Mouse (Mus musculus) left cerebral cortex, adult 2 months (tissue): ENCODE results near the gene Tmem211. TPM values are rescaled to one million over a fixed set of nuclear protein-coding genes. Genes with fewer than 3 reads are reported as not detected.

Experiments
- DNase-seq, 2 experiments: peaks; one replicate each; pipeline ENCODE4 v3.0.0; 2021 to 2022; ENCODE audit warnings: low spot score in 2 of 2, mixed read lengths in 1 of 2; ENCODE audit errors: extremely low spot score in 1 of 2
- H3K27ac ChIP-seq: fragments of 200-600 bp; 2 replicates; pipeline ENCODE4 v1.8.1; 2022
- H3K4me3 ChIP-seq: fragments of 200-600 bp; 2 replicates; pipeline ENCODE4 v1.8.1; 2022
- CTCF ChIP-seq: fragments of 200-600 bp; IDR thresholded peaks from 2 replicates; pipeline ENCODE4 v1.8.1; 2022; ENCODE audit warnings: antibody characterized with exemption, mild to moderate bottlenecking, moderate library complexity
- intact Hi-C: fragments of 180-260 bp; cut with DNase I; formaldehyde crosslinking; loops from one replicate; pipeline ENCODE4 v1.15.1; 2025
- total RNA-seq, 2 experiments: library from RNA; stranded (reverse); gene quantifications; 2 replicates each; pipeline ENCODE4 v1.2.3; 2021

Tmem211 gene
- total RNA-seq, 2 experiments from 2014 or later = not detected

- no peak for TF ChIP-seq CTCF
- Histone ChIP-seq H3K27ac (no peak overlapping the region), H3K4me3 (no peak overlapping the region)
- DNase-seq = no peak
- intact Hi-C loops = no loop called here
Measured at GRCm38 (mm10) chr5:113230196-113230595, 3.5 kb downstream of the Tmem211 start.

- intact Hi-C loops = no loop called here
Measured at GRCm38 (mm10) chr5:113249263-113249930, 22.7 kb downstream of the Tmem211 start.

GRCm38 (mm10) chr5:113250806-113251205 is 24.1 kb downstream of the Tmem211 start:
- no peak overlapping the region for H3K27ac ChIP-seq
- DNase-seq = no peak
- no peak for TF ChIP-seq CTCF
- intact Hi-C loops = no loop called here
- H3K4me3 ChIP-seq = no peak overlapping the region

More at GRCm38 (mm10) chr5:113249263-113249930, 22.7 kb downstream of the Tmem211 start:
- no peak for TF ChIP-seq CTCF
- Histone ChIP-seq H3K27ac (no peak overlapping the region), H3K4me3 (no peak overlapping the region)
- no peak for DNase-seq

- no peak for DNase-seq
- intact Hi-C loops = no loop called here
- Histone ChIP-seq H3K27ac (no peak overlapping the region), H3K4me3 (no peak overlapping the region)
- TF ChIP-seq CTCF = no peak
Measured at GRCm38 (mm10) chr5:113265637-113266036, 38.9 kb downstream of the Tmem211 start.

GRCm38 (mm10) chr5:113268246-113268645 is 41.5 kb downstream of the Tmem211 start:
- no peak for TF ChIP-seq CTCF
- intact Hi-C loops = no loop called here
- DNase-seq = no peak
- no peak overlapping the region for H3K4me3 ChIP-seq
- no peak overlapping the region for H3K27ac ChIP-seq

GRCm38 (mm10) chr5:113270043-113270442 is 43.3 kb downstream of the Tmem211 start:
- intact Hi-C loops = no loop called here
- peak; percentile 13 for TF ChIP-seq CTCF
- no peak for DNase-seq
- Histone ChIP-seq H3K4me3 (no peak overlapping the region), H3K27ac (no peak overlapping the region)

- no peak overlapping the region for H3K27ac ChIP-seq
- TF ChIP-seq CTCF = no peak
- DNase-seq = peak; percentile 55 to 65
- H3K4me3 ChIP-seq = no peak overlapping the region
- intact Hi-C loops = no loop called here
Measured at GRCm38 (mm10) chr5:113271207-113271811, 44.6 kb downstream of the Tmem211 start.

GRCm38 (mm10) chr5:113275839-113276238 is 49.1 kb downstream of the Tmem211 start:
- Histone ChIP-seq H3K27ac (no peak overlapping the region), H3K4me3 (no peak overlapping the region)
- intact Hi-C loops = no loop called here
- TF ChIP-seq CTCF = no peak
- no peak for DNase-seq

- H3K4me3 ChIP-seq = no peak overlapping the region
- H3K27ac ChIP-seq = no peak overlapping the region
- intact Hi-C loops = no loop called here
- no peak for DNase-seq
- TF ChIP-seq CTCF = no peak
Measured at GRCm38 (mm10) chr5:113280138-113280856, 53.6 kb downstream of the Tmem211 start.

- no peak overlapping the region for H3K27ac ChIP-seq
- DNase-seq = no peak
- intact Hi-C loops = no loop called here
- no peak for TF ChIP-seq CTCF
- no peak overlapping the region for H3K4me3 ChIP-seq
Measured at GRCm38 (mm10) chr5:113281557-113281956, 54.8 kb downstream of the Tmem211 start.

- TF ChIP-seq CTCF = no peak
- no peak overlapping the region for H3K27ac ChIP-seq
- intact Hi-C loops = no loop called here
- no peak overlapping the region for H3K4me3 ChIP-seq
- DNase-seq = no peak
Measured at GRCm38 (mm10) chr5:113283726-113284125, 57.0 kb downstream of the Tmem211 start.

GRCm38 (mm10) chr5:113285541-113285940 is 58.8 kb downstream of the Tmem211 start:
- DNase-seq = no peak
- H3K4me3 ChIP-seq = no peak overlapping the region
- intact Hi-C loops = no loop called here
- peak; percentile 17 for TF ChIP-seq CTCF
- H3K27ac ChIP-seq = no peak overlapping the region
